Mouse (Mus musculus): ENCODE measurements around the gene Uqcrq.
"Not testable (repeated sequence)": the region's sequence is repeated elsewhere in the genome, so short reads cannot be mapped to it uniquely, and the experiment has no call there.

Uqcrq gene

GRCm38 (mm10) chr11:53451361-53451760, 20.7 kb upstream of the Uqcrq start:
- no peak for DNase-seq (ENCODE audit: low read depth, low spot score)

GRCm38 (mm10) chr11:53450070-53450705, 19.6 kb upstream of the Uqcrq start:
- no peak for DNase-seq (ENCODE audit: low read depth, low spot score)

- no peak for DNase-seq (ENCODE audit: low read depth, low spot score)
These were observed 17.9 kb upstream of the Uqcrq start for GRCm38 (mm10) chr11:53448529-53448928.

- no peak for DNase-seq (ENCODE audit: low read depth, low spot score)
These were observed 17.4 kb upstream of the Uqcrq start for GRCm38 (mm10) chr11:53447996-53448395.

- DNase-seq (ENCODE audit: low read depth, low spot score) = no peak
These were observed 15.6 kb upstream of the Uqcrq start for GRCm38 (mm10) chr11:53446183-53446582.

- no peak for DNase-seq (ENCODE audit: low read depth, low spot score)
These were observed 14.9 kb upstream of the Uqcrq start for GRCm38 (mm10) chr11:53445562-53445961.

- DNase-seq (ENCODE audit: low read depth, low spot score) = peak; percentile 58
These were observed 13.2 kb upstream of the Uqcrq start for GRCm38 (mm10) chr11:53443861-53444260.

- DNase-seq (ENCODE audit: low read depth, low spot score) = no peak
These were observed 11.3 kb upstream of the Uqcrq start for GRCm38 (mm10) chr11:53441921-53442320.

GRCm38 (mm10) chr11:53436338-53436737, 5.7 kb upstream of the Uqcrq start:
- no peak for DNase-seq (ENCODE audit: low read depth, low spot score)

- peak; percentile 59 for DNase-seq (ENCODE audit: low read depth, low spot score)
These were observed 4.9 kb upstream of the Uqcrq start for GRCm38 (mm10) chr11:53435504-53435903.

- no peak for DNase-seq (ENCODE audit: low read depth, low spot score)
These were observed 2.4 kb upstream of the Uqcrq start for GRCm38 (mm10) chr11:53433057-53433456.

GRCm38 (mm10) chr11:53431347-53432056, 871 bp upstream of the Uqcrq start:
- no peak for DNase-seq (ENCODE audit: low read depth, low spot score)

GRCm38 (mm10) chr11:53430300-53430669, 346 bp downstream of the Uqcrq start:
- DNase-seq (ENCODE audit: low read depth, low spot score) = no peak

- DNase-seq (ENCODE audit: low read depth, low spot score) = no peak
These were observed 1.4 kb downstream of the Uqcrq start for GRCm38 (mm10) chr11:53429182-53429581.

GRCm38 (mm10) chr11:53428716-53429057, 1.9 kb downstream of the Uqcrq start:
- DNase-seq (ENCODE audit: low read depth, low spot score) = no peak

- DNase-seq (ENCODE audit: low read depth, low spot score) = no peak
These were observed 2.5 kb downstream of the Uqcrq start for GRCm38 (mm10) chr11:53427993-53428715.

GRCm38 (mm10) chr11:53426914-53427313, 3.7 kb downstream of the Uqcrq start:
- DNase-seq (ENCODE audit: low read depth, low spot score) = not testable (repeated sequence)

GRCm38 (mm10) chr11:53425711-53426255, 4.8 kb downstream of the Uqcrq start:
- no peak for DNase-seq (ENCODE audit: low read depth, low spot score)

- no peak for DNase-seq (ENCODE audit: low read depth, low spot score)
These were observed 5.4 kb downstream of the Uqcrq start for GRCm38 (mm10) chr11:53425251-53425650.

- no peak for DNase-seq (ENCODE audit: low read depth, low spot score)
These were observed 5.8 kb downstream of the Uqcrq start for GRCm38 (mm10) chr11:53424826-53425225.

GRCm38 (mm10) chr11:53423036-53423435, 7.6 kb downstream of the Uqcrq start, which contains the start of gene Leap2:
Gene Leap2 (minus strand): TSS chr11:53423170.
- no peak for DNase-seq (ENCODE audit: low read depth, low spot score)

GRCm38 (mm10) chr11:53418048-53418447, 12.6 kb downstream of the Uqcrq start:
- DNase-seq (ENCODE audit: low read depth, low spot score) = no peak
